Mouse (Mus musculus): Measurements from ENCODE around the gene Lgals9. TPM values are rescaled to one million over a fixed set of nuclear protein-coding genes. Genes with fewer than 3 reads are reported as not detected.

Gene Lgals9
- polyA plus RNA-seq, 1 experiment = 10.7 TPM

DNA sequence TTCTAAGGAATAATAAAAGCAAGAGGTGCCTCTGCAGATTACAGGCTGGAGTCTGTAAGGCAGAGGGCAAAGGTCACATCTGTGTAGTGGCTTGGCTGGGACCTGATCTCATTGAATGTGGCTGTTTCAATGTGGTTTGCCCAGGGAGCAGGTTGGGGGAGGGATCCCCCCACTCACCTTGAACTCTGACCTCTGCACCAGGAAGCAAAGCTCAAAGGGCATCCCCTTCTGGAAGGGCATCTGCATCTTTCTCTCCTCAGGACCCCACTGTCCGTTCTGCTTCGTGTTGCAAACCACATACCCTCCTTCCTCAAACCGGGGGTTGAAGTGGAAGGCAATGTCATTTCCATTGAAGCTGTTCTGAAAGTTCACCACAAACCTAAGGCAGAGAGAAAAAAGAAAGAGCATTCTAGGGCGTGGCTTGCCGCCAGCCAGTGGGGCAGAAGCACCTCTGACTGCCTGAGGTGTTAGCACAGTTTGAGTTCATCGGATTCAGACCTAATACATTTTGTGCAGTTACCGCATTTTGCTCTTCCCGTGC lies 11.9 kb downstream of the Lgals9 start:
- Histone ChIP-seq H3K27ac (ENCODE audit: insufficient read depth, low read length) (no peak overlapping the region), H3K4me1 (ENCODE audit: control insufficient read depth, insufficient read depth, low read length) (peaks cover 4% of the 10 kb centered on the region), H3K9me3 (replicated peaks; ENCODE audit: control insufficient read depth, insufficient read depth, low read length, poor library complexity, severe bottlenecking) (no peaks in the 10 kb centered on the region), H3K4me3 (ENCODE audit: low read depth, low read length) (0 out of 2 replicates have a peak overlapping the region, but pooled peaks have one; percentile 6), H3K9ac (ENCODE audit: low read depth, poor library complexity, severe bottlenecking) (no peak overlapping the region), H3K27me3 (ENCODE audit: control insufficient read depth, insufficient read depth, low read length, poor library complexity, severe bottlenecking) (no peaks in the 10 kb centered on the region), H3K36me3 (ENCODE audit: control insufficient read depth, insufficient read depth, low read length, poor library complexity, severe bottlenecking) (no peaks in the 10 kb centered on the region)
- TF ChIP-seq POLR2A (IDR thresholded peaks at IDR 0.05; ENCODE audit: insufficient read depth, low read length) = no peak
- no peak for TF ChIP-seq EP300 (IDR thresholded peaks at IDR 0.05; ENCODE audit: insufficient read depth, low read depth, low read length)
- no peak for TF ChIP-seq CTCF (IDR thresholded peaks at IDR 0.05; ENCODE audit: low read depth, low read length)

DNA sequence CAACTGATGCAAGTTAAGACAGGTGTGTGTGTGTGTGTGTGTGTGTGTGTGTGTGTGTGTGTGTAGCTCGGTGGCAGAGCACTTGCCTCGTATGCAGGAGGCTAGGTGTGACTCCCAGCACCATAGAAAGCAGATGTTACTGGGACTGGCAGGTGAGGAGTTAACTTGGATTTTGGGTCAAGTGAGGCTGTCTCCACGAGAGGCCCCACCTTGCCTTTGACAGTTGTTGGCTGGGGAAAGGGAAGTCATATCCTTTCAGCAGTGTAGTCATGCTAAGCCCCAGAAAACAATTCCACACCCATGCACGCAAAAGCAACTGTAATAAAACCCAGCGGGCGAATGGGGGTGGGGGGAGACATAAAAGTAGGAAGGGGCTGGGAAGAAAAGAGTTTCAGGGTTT lies 12.4 kb downstream of the Lgals9 start:
- H3K27ac ChIP-seq (ENCODE audit: insufficient read depth, low read length) = no peak overlapping the region

DNA sequence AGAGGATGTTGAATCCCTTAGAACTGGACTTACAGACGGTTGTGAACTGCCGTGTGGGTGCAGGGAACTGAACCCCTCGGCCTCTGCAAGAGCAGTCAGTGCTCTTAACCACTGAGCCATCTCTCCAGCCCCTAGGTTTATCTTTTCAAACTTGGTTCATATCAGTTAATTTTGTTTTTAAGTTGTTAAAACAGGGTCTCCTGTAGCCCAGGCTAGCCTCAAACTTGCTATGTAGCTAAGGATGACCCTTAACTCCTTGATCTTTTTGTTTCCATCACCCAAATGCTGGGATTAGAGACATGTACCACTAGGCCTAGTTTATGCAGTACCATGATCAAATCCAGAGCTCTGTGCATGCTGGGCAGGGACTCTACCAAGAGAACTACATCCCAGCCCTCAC lies 13.0 kb downstream of the Lgals9 start:
- Histone ChIP-seq H3K27me3 (ENCODE audit: control insufficient read depth, insufficient read depth, low read length, poor library complexity, severe bottlenecking) (no peaks in the 10 kb centered on the region), H3K9ac (ENCODE audit: low read depth, poor library complexity, severe bottlenecking) (no peak overlapping the region), H3K27ac (ENCODE audit: insufficient read depth, low read length) (no peak overlapping the region), H3K4me3 (ENCODE audit: low read depth, low read length) (no peak overlapping the region), H3K36me3 (ENCODE audit: control insufficient read depth, insufficient read depth, low read length, poor library complexity, severe bottlenecking) (no peaks in the 10 kb centered on the region), H3K4me1 (ENCODE audit: control insufficient read depth, insufficient read depth, low read length) (peaks cover 6% of the 10 kb centered on the region), H3K9me3 (replicated peaks; ENCODE audit: control insufficient read depth, insufficient read depth, low read length, poor library complexity, severe bottlenecking) (no peaks in the 10 kb centered on the region)
- no peak for TF ChIP-seq EP300 (IDR thresholded peaks at IDR 0.05; ENCODE audit: insufficient read depth, low read depth, low read length)

More for the DNA sequence above, 12.4 kb downstream of the Lgals9 start:
- TF ChIP-seq EP300 (IDR thresholded peaks at IDR 0.05; ENCODE audit: insufficient read depth, low read depth, low read length) = no peak
- no peak for TF ChIP-seq CTCF (IDR thresholded peaks at IDR 0.05; ENCODE audit: low read depth, low read length)
- TF ChIP-seq POLR2A (IDR thresholded peaks at IDR 0.05; ENCODE audit: insufficient read depth, low read length) = no peak
- no peaks in the 10 kb centered on the region for H3K9me3 ChIP-seq (replicated peaks; ENCODE audit: control insufficient read depth, insufficient read depth, low read length, poor library complexity, severe bottlenecking)
- H3K4me3 ChIP-seq (ENCODE audit: low read depth, low read length) = no peak overlapping the region
- H3K4me1 ChIP-seq (ENCODE audit: control insufficient read depth, insufficient read depth, low read length) = peaks cover 6% of the 10 kb centered on the region
- no peak overlapping the region for H3K9ac ChIP-seq (ENCODE audit: low read depth, poor library complexity, severe bottlenecking)
- no peaks in the 10 kb centered on the region for H3K27me3 ChIP-seq (ENCODE audit: control insufficient read depth, insufficient read depth, low read length, poor library complexity, severe bottlenecking)
- no peaks in the 10 kb centered on the region for H3K36me3 ChIP-seq (ENCODE audit: control insufficient read depth, insufficient read depth, low read length, poor library complexity, severe bottlenecking)

DNA sequence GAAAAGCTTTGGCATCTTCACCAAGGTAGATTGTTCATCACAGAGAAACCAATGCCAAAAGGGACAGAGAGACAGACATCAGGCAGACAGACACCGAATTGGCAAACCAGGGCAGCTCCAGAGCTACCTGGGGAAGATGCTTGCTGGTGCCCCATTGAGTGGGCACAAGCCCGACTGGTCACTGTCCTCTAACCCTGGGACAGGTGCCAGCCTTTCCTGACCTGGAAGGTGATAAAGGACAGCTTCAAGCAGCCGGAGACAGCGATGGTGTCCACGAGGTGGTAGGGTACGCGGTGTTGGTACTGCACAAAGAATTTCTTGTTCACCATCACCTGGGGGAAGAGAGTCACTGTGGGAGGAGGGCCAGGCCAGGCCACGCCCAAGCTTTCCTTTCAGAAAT lies 13.7 kb downstream of the Lgals9 start:
- H3K4me3 ChIP-seq (ENCODE audit: low read depth, low read length) = no peak overlapping the region
- H3K27me3 ChIP-seq (ENCODE audit: control insufficient read depth, insufficient read depth, low read length, poor library complexity, severe bottlenecking) = no peaks in the 10 kb centered on the region
- no peak overlapping the region for H3K27ac ChIP-seq (ENCODE audit: insufficient read depth, low read length)
- no peak overlapping the region for H3K9ac ChIP-seq (ENCODE audit: low read depth, poor library complexity, severe bottlenecking)
- TF ChIP-seq CTCF (IDR thresholded peaks at IDR 0.05; ENCODE audit: low read depth, low read length) = no peak
- TF ChIP-seq POLR2A (IDR thresholded peaks at IDR 0.05; ENCODE audit: insufficient read depth, low read length) = no peak
- TF ChIP-seq EP300 (IDR thresholded peaks at IDR 0.05; ENCODE audit: insufficient read depth, low read depth, low read length) = no peak
- H3K4me1 ChIP-seq (ENCODE audit: control insufficient read depth, insufficient read depth, low read length) = peaks cover 6% of the 10 kb centered on the region
- no peaks in the 10 kb centered on the region for H3K36me3 ChIP-seq (ENCODE audit: control insufficient read depth, insufficient read depth, low read length, poor library complexity, severe bottlenecking)
- no peaks in the 10 kb centered on the region for H3K9me3 ChIP-seq (replicated peaks; ENCODE audit: control insufficient read depth, insufficient read depth, low read length, poor library complexity, severe bottlenecking)

DNA sequence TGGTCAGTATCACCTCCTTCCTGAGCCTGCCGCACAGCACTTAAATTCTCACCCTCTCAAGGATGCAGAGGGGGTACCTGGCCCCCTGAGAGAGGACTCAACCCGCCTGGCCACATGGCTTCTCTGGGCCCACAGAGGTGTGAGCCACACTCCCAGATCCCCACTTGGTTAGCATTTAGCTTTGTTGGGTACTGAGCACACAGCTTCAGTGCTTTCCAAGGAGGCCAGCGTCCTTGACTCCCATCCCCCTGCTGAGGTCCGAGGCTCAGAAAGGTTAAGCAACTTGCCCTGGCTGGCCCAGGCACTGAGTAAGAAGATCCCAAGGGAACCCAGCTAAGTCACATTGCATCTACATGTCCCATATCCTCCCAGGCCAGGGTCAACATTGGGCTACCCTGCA lies 16.6 kb downstream of the Lgals9 start:
- no peaks in the 10 kb centered on the region for H3K9me3 ChIP-seq (replicated peaks; ENCODE audit: control insufficient read depth, insufficient read depth, low read length, poor library complexity, severe bottlenecking)
- TF ChIP-seq POLR2A (IDR thresholded peaks at IDR 0.05; ENCODE audit: insufficient read depth, low read length) (no peak), CTCF (IDR thresholded peaks at IDR 0.05; ENCODE audit: low read depth, low read length) (no peak), EP300 (IDR thresholded peaks at IDR 0.05; ENCODE audit: insufficient read depth, low read depth, low read length) (no peak)
- H3K36me3 ChIP-seq (ENCODE audit: control insufficient read depth, insufficient read depth, low read length, poor library complexity, severe bottlenecking) = no peaks in the 10 kb centered on the region
- no peaks in the 10 kb centered on the region for H3K27me3 ChIP-seq (ENCODE audit: control insufficient read depth, insufficient read depth, low read length, poor library complexity, severe bottlenecking)
- peaks cover 6% of the 10 kb centered on the region for H3K4me1 ChIP-seq (ENCODE audit: control insufficient read depth, insufficient read depth, low read length)
- H3K27ac ChIP-seq (ENCODE audit: insufficient read depth, low read length) = no peak overlapping the region
- no peak overlapping the region for H3K9ac ChIP-seq (ENCODE audit: low read depth, poor library complexity, severe bottlenecking)
- H3K4me3 ChIP-seq (ENCODE audit: low read depth, low read length) = no peak overlapping the region

DNA sequence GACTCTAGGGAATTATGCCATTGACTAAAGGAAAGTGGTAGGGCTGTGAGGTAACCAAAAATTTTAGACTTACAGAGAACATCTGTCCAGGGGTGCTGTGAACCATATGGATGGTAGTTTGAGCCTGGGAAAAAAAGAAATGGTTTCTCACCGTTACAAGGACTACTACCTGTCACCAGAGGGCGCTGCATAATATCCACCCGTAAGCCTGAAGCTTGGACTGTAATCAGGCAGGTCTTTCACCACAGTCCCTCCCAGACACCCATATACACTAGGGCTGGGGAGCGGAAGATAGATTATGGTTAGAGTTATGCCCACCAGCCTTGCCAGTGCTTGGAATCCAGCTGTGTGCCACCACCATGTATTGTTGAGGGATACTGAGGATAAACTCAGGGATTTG lies 17.4 kb downstream of the Lgals9 start:
- no peaks in the 10 kb centered on the region for H3K36me3 ChIP-seq (ENCODE audit: control insufficient read depth, insufficient read depth, low read length, poor library complexity, severe bottlenecking)
- H3K4me3 ChIP-seq (ENCODE audit: low read depth, low read length) = no peak overlapping the region
- no peaks in the 10 kb centered on the region for H3K27me3 ChIP-seq (ENCODE audit: control insufficient read depth, insufficient read depth, low read length, poor library complexity, severe bottlenecking)
- H3K4me1 ChIP-seq (ENCODE audit: control insufficient read depth, insufficient read depth, low read length) = peaks cover 6% of the 10 kb centered on the region
- no peak overlapping the region for H3K27ac ChIP-seq (ENCODE audit: insufficient read depth, low read length)
- TF ChIP-seq CTCF (IDR thresholded peaks at IDR 0.05; ENCODE audit: low read depth, low read length) (peak; percentile 57), EP300 (IDR thresholded peaks at IDR 0.05; ENCODE audit: insufficient read depth, low read depth, low read length) (no peak), POLR2A (IDR thresholded peaks at IDR 0.05; ENCODE audit: insufficient read depth, low read length) (no peak)
- no peak overlapping the region for H3K9ac ChIP-seq (ENCODE audit: low read depth, poor library complexity, severe bottlenecking)
- H3K9me3 ChIP-seq (replicated peaks; ENCODE audit: control insufficient read depth, insufficient read depth, low read length, poor library complexity, severe bottlenecking) = no peaks in the 10 kb centered on the region

Measured in ES-Bruce4 (cell line).